Mouse (Mus musculus): ENCODE results near the gene Mdm2. TPM values are rescaled to one million over a fixed set of nuclear protein-coding genes. Genes with fewer than 3 reads are reported as not detected.
A peak's percentile ranks its signal among the peaks of the same experiment; 100 is the strongest.

The Mdm2 gene
- polyA plus RNA-seq, 1 experiment from 2014 or later = 60.6 TPM

- Histone ChIP-seq H3K9me3 (replicated peaks) (no peaks in the 10 kb centered on the region), H3K27me3 (ENCODE audit: low read depth, poor library complexity, severe bottlenecking) (no peaks in the 10 kb centered on the region), H3K4me3 (no peak overlapping the region), H3K4me1 (no peaks in the 10 kb centered on the region), H3K27ac (replicated peaks) (no peak overlapping the region), H3K36me3 (peaks cover 12% of the 10 kb centered on the region)
- 91% methylated on average over 9 of the region's 9 CpGs for WGBS
- DNase-seq (ENCODE audit: low spot score) = no peak
Measured at GRCm38 (mm10) chr10:117683734-117684037, 26.9 kb downstream of the Mdm2 start.

GRCm38 (mm10) chr10:117682858-117683733 lies 27.5 kb downstream of the Mdm2 start:
- H3K9me3 ChIP-seq (replicated peaks) = no peaks in the 10 kb centered on the region
- no peaks in the 10 kb centered on the region for H3K4me1 ChIP-seq
- 80% methylated on average over 30 of the region's 30 CpGs for WGBS
- H3K4me3 ChIP-seq = no peak overlapping the region
- DNase-seq (ENCODE audit: low spot score) = no peak
- no peaks in the 10 kb centered on the region for H3K27me3 ChIP-seq (ENCODE audit: low read depth, poor library complexity, severe bottlenecking)
- no peak overlapping the region for H3K27ac ChIP-seq (replicated peaks)
- H3K36me3 ChIP-seq = peaks cover 7% of the 10 kb centered on the region

GRCm38 (mm10) chr10:117681999-117682857 lies 28.3 kb downstream of the Mdm2 start:
- Histone ChIP-seq H3K27me3 (ENCODE audit: low read depth, poor library complexity, severe bottlenecking) (no peaks in the 10 kb centered on the region), H3K36me3 (no peaks in the 10 kb centered on the region), H3K4me3 (no peak overlapping the region), H3K27ac (replicated peaks) (no peak overlapping the region), H3K4me1 (no peaks in the 10 kb centered on the region), H3K9me3 (replicated peaks) (no peaks in the 10 kb centered on the region)
- WGBS = 64% methylated on average over 14 of the region's 14 CpGs
- DNase-seq (ENCODE audit: low spot score) = peak; percentile 44

- Histone ChIP-seq H3K4me1 (peaks cover 3% of the 10 kb centered on the region), H3K27me3 (ENCODE audit: low read depth, poor library complexity, severe bottlenecking) (no peaks in the 10 kb centered on the region), H3K36me3 (no peaks in the 10 kb centered on the region), H3K27ac (replicated peaks) (no peak overlapping the region), H3K9me3 (replicated peaks) (no peaks in the 10 kb centered on the region), H3K4me3 (no peak overlapping the region)
- no peak for DNase-seq (ENCODE audit: low spot score)
- 98% methylated on average over 3 of the region's 3 CpGs for WGBS
Measured at GRCm38 (mm10) chr10:117681543-117681942, 29.0 kb downstream of the Mdm2 start.

- no peak for DNase-seq (ENCODE audit: low spot score)
- 90% methylated on average over 12 of the region's 12 CpGs for WGBS
- Histone ChIP-seq H3K27me3 (ENCODE audit: low read depth, poor library complexity, severe bottlenecking) (no peaks in the 10 kb centered on the region), H3K36me3 (no peaks in the 10 kb centered on the region), H3K27ac (replicated peaks) (no peak overlapping the region), H3K4me1 (peaks cover 9% of the 10 kb centered on the region), H3K9me3 (replicated peaks) (no peaks in the 10 kb centered on the region), H3K4me3 (no peak overlapping the region)
Measured at GRCm38 (mm10) chr10:117680868-117681513, 29.6 kb downstream of the Mdm2 start.

GRCm38 (mm10) chr10:117679963-117680473 lies 30.5 kb downstream of the Mdm2 start:
- Histone ChIP-seq H3K27ac (replicated peaks) (no peak overlapping the region), H3K9me3 (replicated peaks) (no peaks in the 10 kb centered on the region), H3K27me3 (ENCODE audit: low read depth, poor library complexity, severe bottlenecking) (no peaks in the 10 kb centered on the region), H3K4me3 (no peak overlapping the region), H3K36me3 (no peaks in the 10 kb centered on the region), H3K4me1 (peaks cover 15% of the 10 kb centered on the region)
- DNase-seq (ENCODE audit: low spot score) = no peak
- 91% methylated on average over 14 of the region's 14 CpGs for WGBS

- no peak for DNase-seq (ENCODE audit: low spot score)
- Histone ChIP-seq H3K36me3 (no peaks in the 10 kb centered on the region), H3K27ac (replicated peaks) (no peak overlapping the region), H3K9me3 (replicated peaks) (no peaks in the 10 kb centered on the region), H3K27me3 (ENCODE audit: low read depth, poor library complexity, severe bottlenecking) (no peaks in the 10 kb centered on the region), H3K4me1 (peaks cover 15% of the 10 kb centered on the region), H3K4me3 (no peak overlapping the region)
- 90% methylated on average over 5 of the region's 5 CpGs for WGBS
Measured at GRCm38 (mm10) chr10:117679029-117679686, 31.4 kb downstream of the Mdm2 start.

GRCm38 (mm10) chr10:117678357-117678756 lies 32.2 kb downstream of the Mdm2 start:
- Histone ChIP-seq H3K27ac (replicated peaks) (no peak overlapping the region), H3K36me3 (no peaks in the 10 kb centered on the region), H3K9me3 (replicated peaks) (no peaks in the 10 kb centered on the region), H3K4me1 (peaks cover 15% of the 10 kb centered on the region), H3K27me3 (ENCODE audit: low read depth, poor library complexity, severe bottlenecking) (no peaks in the 10 kb centered on the region), H3K4me3 (no peak overlapping the region)
- DNase-seq (ENCODE audit: low spot score) = no peak
- WGBS = 83% methylated on average over 5 of the region's 5 CpGs

GRCm38 (mm10) chr10:117677494-117678236 lies 32.9 kb downstream of the Mdm2 start:
- Histone ChIP-seq H3K4me3 (no peak overlapping the region), H3K36me3 (no peaks in the 10 kb centered on the region), H3K27me3 (ENCODE audit: low read depth, poor library complexity, severe bottlenecking) (no peaks in the 10 kb centered on the region), H3K27ac (replicated peaks) (no peak overlapping the region), H3K4me1 (peaks cover 15% of the 10 kb centered on the region), H3K9me3 (replicated peaks) (no peaks in the 10 kb centered on the region)
- 75% methylated on average over 13 of the region's 13 CpGs for WGBS
- DNase-seq (ENCODE audit: low spot score) = no peak

- DNase-seq (ENCODE audit: low spot score) = peak; percentile 38
- Histone ChIP-seq H3K9me3 (replicated peaks) (no peaks in the 10 kb centered on the region), H3K36me3 (no peaks in the 10 kb centered on the region), H3K4me1 (peaks cover 15% of the 10 kb centered on the region), H3K4me3 (peak overlapping the region; percentile 49), H3K27me3 (ENCODE audit: low read depth, poor library complexity, severe bottlenecking) (no peaks in the 10 kb centered on the region), H3K27ac (replicated peaks) (no peak overlapping the region)
- WGBS = 38% methylated on average over 17 of the region's 17 CpGs
Measured at GRCm38 (mm10) chr10:117676644-117677313, 33.8 kb downstream of the Mdm2 start.

- peak overlapping the region; percentile 57 for H3K27ac ChIP-seq (replicated peaks)
- peaks cover 15% of the 10 kb centered on the region for H3K4me1 ChIP-seq
- H3K27me3 ChIP-seq (ENCODE audit: low read depth, poor library complexity, severe bottlenecking) = no peaks in the 10 kb centered on the region
- DNase-seq (ENCODE audit: low spot score) = no peak
- peak overlapping the region; percentile 49 for H3K4me3 ChIP-seq
- WGBS = 50% methylated on average over 19 of the region's 19 CpGs
- no peaks in the 10 kb centered on the region for H3K36me3 ChIP-seq
- no peaks in the 10 kb centered on the region for H3K9me3 ChIP-seq (replicated peaks)
Measured at GRCm38 (mm10) chr10:117676036-117676643, 34.4 kb downstream of the Mdm2 start.
